Mouse (Mus musculus) c-Kit-positive CD71-positive TER-119-negative erythroid progenitor cells, embryonic 14.5 days (primary cell): ENCODE data around the gene 1700023F06Rik.

Experiments
- DNase-seq: peaks from one replicate; pipeline ENCODE4 v3.0.0-alpha.2; 2013; ENCODE audit warnings: low read depth

1700023F06Rik gene

DNA sequence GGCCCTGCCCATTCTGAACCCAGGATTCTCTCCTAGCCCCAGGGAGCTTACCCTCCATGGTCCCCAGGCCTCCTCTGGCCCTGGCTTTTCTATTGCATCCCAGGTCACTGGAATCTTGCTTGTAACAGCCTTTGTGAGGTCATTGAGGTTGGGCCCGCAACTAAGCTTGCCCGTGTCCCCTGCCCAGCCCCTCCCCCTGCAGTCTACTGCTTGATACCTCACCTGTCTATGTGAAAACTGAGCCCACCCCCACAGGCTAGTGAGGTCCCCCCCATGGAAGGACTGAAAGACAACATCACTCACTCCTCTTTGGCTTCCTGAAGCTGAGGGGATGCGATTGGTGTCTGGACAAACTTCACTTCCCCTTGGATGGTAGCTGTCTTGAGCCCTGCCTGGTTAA lies at the start of gene 1700023F06Rik:
TSS of gene 1700023F06Rik (minus strand) at position 101 of the 400 bp plus-strand sequence.
- DNase-seq = no peak

DNA sequence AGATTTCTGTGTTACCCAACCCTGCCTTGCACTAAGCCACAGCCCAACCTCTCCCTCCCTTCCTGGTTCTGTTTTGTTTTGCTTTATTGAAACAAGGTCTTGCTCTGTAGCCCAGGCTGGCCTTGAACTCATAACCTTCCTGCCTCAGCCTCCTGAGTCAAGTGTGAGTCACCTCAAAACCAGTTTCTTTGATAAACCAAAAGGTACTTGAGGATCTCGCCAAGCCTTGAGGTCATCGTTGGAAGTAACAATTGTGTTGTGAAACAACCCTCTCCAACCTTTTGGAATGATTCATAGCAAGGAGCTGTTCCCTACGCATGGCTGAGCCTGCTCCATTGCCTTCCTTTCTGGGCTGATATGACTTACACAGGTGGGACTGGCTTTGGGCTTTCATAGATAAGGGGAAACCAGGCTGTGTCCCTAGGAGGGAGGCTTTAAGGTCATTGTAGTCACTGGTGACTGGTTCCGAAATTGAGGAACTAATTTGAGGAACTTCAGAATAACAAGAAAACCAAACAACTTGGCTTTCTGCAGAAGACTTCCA lies 49.7 kb upstream of the 1700023F06Rik start:
- DNase-seq = no peak

DNA sequence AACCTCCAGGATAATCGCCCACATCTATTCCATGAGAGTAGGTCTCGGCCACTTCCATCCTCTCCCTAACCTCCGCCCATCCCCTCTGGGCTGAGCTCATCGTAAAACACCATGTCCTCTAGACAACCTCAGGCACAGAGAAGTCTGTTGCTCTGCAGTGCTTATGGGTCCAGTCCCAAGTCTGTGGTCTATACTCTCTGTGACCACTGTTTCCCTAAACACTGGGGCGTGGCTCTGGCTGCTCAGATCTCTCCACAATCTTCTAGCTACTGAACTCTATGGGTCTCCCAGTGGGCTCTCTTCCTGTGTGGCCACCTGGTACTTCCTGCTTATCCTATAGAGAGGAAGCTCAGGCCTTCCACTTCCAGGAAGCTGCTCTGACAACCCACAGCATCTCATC lies 45.2 kb upstream of the 1700023F06Rik start:
- DNase-seq = no peak

DNA sequence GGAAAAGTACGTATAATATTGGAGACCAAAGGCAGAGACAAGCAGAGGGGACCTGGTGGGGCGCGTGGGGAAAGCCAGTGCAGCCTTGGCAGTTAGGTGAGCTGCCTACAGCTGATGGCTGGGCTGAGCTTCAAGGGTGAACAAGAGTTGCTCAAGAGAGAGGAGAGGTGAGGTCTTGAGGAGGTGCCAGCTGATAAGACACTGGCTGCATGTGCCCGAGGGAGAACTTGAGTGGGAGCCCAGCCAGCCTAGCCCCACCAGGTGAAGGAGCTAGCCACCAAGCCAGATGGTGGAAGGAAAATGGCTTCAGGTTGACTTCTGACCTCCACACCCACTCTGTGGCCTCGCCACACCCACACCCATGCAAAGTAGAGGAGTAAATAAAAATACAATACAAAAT lies 44.0 kb upstream of the 1700023F06Rik start:
- no peak for DNase-seq

DNA sequence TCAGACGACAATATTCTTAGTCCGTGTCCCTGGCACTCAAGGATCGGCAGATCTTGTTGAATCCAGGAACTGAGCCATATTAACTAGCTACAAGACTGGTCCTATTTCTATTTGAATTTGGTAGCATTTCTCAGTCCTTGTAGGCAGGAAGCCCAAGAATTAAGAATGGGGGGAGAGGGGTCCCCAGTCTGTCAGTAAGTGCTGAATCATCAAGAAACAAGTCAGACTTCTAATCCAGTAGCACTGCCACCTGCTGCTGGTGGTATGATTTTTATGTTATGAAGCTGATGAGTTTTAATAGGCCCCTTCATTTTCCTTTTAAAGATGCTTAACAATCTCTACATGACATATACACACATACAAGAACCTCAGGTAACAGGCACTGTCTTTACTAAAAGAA lies 42.0 kb upstream of the 1700023F06Rik start:
- DNase-seq = no peak

DNA sequence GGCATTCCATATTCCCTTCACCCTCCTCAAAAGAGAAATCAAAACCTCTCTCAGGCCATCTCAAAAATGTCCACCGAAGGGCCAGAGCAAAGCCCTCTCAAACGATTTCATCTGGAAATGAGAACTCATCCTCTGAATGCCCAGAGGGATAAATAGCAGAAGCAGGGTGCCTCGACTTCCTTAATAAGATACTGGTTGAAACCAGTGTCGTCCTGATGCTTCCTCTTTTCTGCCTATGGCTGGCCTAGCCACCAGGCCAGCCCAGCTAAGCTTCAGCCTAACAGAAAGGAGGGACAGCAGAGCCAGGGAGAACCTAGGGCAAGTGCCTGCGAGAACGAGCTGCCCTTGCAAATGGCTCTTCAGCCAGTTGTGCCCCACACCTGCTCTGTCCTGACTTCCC lies 41.2 kb upstream of the 1700023F06Rik start:
- DNase-seq = no peak

DNA sequence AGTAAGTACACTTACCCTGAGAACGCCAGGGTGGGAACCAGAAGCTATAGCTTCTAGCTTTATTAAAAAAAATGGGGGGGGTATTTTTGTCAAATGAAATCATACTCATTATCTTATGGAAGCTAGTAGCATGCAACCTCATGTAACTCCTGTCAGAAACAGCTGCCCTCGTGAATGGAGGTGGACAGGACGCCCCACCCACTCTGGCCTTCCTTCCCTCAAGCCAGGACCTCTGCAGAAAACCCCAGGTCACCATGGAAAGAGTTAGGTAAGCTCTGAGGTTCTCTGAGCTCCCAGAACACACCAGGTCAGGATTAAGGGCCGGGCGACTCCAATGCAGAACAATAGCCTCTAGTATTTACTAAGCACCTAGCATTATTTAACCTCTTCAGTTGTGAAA lies 40.5 kb upstream of the 1700023F06Rik start:
- no peak for DNase-seq

DNA sequence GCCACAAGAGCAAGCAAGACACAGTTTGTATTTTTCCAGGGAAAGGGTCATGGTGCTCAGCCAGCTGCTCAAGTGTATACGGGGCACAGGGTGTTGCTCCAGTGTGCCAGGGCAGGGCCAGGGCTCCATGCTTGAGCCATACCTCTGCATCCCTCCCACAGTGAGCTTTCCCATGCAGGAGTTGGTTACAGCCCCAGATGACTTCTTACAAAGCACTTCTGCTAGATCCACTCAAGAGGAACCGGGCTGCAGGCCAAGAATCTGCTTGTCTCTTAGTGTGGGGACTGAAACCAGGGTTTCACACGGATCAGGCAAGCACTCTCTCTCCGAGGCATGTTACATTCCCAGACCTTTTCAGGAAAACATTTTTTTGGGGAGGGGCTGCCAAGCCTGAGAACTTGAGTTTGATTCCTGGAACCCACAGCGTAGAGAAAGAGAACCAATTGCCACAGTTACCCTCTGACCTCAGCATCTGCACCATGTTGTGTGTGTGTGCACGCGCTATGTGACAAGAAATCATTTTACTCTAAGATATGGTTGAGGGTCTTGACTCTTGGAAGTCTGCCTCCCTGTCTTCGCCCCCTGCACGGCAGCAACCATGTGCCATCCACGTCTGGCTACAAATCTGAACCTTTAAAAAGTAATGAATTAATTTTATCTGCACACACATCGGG lies 39.3 kb upstream of the 1700023F06Rik start:
- no peak for DNase-seq

DNA sequence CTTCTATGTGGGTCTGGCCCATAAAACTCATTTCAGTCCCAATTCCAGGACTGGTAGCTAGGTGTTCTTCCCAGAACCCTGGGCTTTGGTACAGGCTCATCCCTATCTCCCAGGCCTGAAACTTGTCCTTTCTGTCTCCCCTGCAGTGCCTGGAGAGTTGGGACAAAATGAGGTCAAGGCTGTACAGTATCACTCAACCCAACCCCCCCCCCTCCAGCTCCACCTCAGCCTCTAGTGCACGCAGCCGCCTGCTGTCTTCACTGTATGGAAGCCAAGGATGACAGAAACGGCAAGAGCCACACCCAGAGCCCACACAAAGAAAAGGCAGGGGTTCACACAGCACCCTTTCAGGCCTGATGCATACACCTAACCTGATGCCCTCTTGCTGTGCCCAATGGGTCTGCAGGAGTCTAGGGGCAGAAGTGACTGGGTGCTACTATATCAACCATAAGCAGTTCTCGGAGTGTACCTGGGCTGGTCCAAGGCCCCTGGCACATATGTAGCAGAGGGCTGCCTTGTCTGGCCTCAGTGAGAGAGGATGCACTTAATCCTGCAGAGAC lies 38.5 kb upstream of the 1700023F06Rik start:
- DNase-seq = no peak

DNA sequence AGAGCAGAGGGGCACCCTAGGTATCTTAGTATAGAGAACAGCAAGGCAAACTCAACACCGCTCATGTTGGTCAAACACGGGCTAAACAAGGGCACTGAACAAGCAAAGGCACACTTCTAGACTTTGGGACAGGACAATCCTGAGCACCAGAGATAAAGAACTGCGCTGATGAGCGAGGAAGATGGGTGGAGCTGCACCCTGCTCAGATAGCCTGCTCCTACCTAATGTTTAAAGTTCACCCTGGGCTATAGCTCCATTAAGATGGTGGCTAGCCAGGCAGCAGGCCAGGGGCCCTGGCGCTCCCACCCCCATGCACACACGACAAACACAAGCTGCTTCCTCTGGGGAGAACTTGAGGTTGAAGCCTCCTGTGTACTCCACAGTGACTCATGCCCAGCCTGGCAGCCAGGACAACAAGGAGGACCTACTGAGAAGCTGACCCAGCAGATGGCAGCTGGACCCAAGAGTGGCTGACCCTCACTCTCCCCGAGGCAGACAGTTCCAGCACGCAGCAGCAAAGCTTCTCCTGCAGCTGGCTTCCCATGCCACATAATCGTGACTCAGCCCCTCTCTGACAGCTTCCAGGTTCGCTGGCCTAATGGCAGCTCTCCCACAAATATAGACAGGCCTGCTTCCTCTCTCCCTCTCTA lies 37.8 kb upstream of the 1700023F06Rik start:
- no peak for DNase-seq

DNA sequence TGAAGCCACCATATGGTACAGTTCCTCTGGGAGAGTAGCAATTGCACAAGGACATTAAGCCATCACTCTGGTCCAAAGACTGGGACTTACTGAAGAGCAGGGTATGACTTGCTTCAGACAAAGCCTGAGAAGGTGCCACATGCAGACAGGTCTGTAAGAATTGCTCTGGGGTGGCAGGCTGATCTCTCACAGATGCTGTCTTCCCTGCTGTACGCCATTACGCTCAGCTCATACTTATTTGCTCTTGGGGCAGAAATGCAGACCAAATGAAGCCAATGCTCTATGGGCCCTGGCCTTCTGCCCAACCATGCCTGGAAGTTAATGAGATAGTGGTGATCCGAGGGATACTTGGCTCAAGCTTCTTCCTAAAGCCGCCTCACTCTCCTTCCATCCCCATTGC lies 36.5 kb upstream of the 1700023F06Rik start:
- no peak for DNase-seq

DNA sequence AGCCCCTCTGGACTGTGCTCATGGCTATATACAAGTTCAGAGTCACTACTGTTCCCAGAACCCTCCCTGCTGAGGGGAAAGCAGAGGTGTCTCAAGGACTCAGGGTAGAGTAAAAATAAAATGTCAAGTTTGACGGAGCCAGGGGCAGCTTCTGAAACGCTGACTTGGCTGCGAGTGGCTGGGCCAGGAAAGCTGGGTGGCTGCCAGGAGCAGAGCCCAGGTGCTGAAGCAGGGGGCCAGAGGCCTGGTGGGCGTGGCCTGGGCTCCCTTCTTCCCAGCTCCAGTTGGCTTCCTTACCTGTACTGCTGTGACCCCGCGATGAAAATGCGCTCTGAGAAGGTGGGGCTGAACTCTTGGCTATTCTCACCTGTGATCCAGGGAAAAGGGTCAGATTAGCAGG lies 32.4 kb upstream of the 1700023F06Rik start:
- DNase-seq = no peak

DNA sequence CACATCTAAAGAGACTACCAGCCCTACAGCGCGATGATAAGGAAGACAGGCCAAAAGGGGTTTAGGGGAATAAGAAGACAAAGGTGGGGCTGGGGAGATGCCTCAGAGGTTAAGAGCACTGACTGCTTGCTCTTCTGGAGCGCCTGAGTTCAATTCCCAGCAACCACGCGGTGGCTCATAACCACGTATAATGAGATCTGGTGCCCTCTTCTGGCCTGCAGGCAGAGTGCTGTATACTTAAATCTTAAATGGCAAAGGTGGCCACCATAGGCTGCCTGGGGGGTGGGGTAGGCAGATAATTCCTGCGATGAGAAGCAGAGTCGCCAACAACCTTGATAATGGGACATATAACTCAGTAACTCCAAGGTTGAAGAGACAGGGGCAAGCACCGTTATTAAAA lies 29.4 kb upstream of the 1700023F06Rik start:
- no peak for DNase-seq

DNA sequence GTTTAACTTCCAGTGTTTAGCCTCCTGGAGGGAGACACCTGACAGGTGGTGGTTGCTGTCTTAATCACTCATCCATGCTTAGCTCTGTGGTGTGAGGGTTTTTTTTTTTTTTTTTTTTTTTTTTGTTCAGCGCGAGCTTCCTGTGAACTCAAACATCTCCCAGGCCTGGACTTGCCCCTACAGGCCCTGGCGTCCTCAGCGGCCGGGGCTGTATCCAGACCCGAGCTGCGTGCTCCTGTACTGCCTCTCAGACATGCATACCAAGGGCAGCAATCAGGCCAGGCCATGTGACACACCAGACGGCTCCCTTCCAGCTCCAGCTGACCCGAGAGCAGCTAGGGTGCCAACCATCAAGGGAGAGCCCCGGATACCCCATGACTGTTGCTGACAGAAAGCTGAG lies 28.5 kb upstream of the 1700023F06Rik start:
- no peak for DNase-seq

DNA sequence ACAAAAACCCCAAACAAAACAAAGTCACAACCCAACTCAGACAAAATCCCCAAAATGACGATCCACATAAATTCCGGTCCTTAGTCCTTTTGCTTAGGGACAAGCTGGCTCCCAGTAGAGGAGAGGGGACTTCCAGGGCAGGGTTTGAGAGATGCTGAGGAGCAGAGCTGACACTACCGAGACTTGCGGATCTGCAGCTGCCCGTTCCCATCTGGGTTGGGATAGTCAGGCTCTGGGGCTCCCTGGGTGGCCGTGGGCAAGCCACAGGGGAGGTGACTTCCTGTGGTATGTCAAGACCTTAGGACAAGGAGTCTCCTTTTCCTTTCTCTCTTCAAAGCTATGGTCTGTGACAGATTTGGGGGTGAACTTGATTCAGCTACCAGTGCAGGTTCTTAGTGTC lies 28.1 kb upstream of the 1700023F06Rik start:
- DNase-seq = no peak

DNA sequence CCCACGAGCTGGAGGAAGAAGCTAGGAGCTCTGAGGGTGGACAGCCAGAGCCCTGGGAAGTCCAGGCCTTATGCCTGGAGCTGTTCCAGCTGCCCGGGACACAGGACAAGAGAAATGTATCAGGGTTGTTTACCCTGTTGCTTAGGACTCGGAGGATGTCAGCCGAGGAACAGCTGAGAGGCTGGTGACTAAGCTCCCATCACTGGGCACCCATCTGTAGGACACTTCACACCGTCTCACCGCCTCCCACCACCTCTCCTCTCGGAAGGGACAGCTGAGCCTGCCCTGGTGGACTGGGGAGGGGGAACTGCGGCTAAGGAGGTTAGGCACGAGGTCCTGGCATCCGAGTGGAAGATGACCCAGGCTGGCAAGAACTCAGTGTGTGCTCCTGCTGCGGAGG lies 27.3 kb upstream of the 1700023F06Rik start:
- no peak for DNase-seq

DNA sequence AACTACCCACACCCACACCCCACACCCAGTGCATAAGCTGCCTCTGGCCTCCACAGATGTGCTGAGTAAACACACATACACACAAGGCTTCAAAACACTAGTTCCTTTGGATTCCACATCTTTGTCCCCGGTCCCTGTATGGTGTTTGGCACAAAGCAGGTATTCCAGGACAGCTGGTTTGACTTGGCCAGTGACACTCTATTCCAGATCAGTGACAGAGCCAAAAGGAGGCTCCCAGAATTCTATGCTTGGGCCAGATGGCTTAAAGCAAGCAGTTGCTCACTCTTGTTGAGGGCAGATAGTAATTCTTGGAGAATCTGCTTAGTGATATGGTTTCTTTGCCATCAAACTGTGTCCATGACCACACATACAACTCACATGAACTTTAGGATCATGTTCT lies 26.1 kb upstream of the 1700023F06Rik start:
- no peak for DNase-seq

DNA sequence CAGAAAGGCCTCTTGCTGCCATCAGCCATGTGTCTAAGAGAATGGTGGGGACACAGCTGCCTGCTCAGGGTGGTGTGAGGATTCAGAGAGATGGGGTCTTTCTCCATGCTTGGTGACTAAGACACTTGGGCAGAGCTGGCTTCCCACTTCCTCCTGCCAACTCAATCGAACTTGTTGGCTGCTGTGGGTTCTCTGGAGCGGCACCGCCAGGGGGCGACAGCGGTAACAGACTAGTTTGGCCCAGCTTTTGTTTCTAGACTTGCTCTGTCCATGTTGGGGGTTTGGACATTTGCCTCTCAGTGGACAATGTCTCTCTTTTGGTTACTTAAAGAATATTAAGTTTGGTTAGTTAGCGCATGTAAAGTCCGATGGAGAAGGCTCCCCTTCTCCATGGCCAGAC lies 24.6 kb upstream of the 1700023F06Rik start:
- DNase-seq = no peak

DNA sequence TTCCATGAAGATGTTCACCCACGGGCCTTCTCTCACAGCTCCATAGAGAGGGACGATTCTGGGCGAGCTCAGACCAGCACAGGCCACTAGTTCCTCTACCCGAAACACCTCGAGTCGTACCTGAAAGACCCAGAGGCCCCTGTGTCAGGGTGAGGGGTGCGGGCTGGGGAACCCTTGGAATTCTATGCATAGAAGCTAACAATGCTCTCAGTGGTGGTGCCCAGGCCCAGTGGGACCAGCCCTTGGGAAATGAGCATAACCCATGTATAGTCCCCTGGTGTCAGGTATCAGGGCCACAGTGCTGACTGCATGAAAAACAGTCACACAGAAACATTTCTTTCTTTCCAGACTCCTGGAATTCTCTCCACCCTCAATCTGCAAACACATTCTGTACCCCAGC lies 23.0 kb upstream of the 1700023F06Rik start:
- no peak for DNase-seq

DNA sequence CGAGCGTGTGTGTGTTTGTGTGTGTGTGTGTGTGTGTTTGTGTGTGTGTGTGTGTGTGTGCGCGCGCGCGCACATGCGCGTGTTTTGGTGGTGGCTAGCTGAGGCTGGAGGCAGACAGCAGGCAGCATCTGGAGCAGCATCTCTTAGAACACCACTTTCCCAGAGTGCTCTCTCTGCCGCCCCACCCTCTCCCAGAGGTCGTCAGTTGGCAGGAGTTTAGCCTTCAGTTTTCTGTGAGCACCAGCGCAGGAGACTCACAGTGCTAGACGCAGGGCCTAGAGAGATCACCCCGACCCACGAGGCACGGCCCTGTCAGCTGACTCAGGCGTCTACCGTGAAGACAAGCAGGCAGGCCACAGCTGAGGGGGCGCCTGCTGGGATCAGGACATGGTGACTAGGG lies 22.3 kb upstream of the 1700023F06Rik start:
- DNase-seq = no peak

DNA sequence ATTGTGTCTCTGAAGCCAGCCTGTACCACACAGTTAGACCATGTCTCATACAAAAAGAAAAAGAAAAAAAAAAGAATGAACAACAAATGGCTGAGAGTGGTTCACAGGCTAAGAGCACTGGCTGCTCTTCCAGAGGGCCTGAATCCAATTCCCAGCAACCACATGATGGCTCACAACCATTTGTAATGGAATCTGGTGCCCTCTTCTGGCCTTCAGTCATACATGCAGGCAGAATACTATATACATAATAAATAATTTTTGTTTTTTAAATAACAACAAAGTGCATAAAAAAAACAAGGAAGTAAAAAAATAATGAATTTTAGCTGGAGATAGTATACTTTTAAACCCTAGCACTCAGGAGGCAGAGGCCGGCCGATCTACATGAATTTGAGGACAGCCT lies 21.2 kb upstream of the 1700023F06Rik start:
- no peak for DNase-seq

DNA sequence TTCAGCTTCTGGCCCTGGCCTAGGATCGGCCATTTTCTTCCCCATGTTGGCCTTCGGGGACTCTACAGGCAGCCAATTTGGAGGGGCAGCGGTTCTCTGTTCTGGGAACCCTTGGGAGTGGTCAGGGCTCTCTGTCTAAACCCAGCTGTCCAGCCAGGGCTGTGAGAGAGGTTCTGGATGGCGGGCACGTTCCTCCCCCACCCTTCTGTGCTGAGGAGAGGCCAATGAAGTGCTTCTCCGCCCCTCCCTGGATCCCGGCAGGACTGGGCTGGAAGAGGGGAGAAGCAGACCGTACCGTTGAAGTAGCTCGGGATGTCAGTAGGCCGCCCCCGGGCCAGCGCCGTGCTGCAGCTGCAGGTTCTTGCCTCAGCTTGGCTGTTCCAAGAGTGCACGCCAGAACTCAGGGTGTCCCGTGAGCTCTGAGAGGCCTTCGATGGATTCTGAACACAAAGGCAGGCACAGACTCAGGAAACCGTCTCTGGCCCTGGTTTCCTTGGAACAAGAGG lies 15.6 kb upstream of the 1700023F06Rik start:
- no peak for DNase-seq

DNA sequence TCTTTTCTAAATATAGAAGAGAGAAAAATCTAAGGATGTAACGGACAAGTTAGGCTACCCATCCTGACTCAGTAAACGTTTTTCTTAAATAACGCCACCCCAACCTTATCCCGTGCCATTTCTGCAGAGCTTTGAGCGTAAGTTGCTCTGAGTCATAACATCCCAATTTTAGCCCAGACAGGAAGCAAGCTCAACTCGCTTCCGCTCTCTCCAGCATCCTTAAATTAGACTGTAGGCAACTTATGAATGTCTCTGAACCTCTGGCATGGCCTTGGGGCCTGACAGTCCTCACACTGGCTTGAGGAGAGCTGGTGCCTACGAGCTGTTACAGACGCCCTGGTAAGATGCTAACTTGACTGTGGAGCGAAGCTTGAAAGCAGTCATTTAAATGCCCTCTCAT lies 15.1 kb upstream of the 1700023F06Rik start:
- DNase-seq = no peak
